Mouse (Mus musculus) heart, embryonic 15.5 days (tissue): ENCODE data around the gene Tas2r106. TPM values are rescaled to one million over a fixed set of nuclear protein-coding genes. Genes with fewer than 3 reads are reported as not detected.

Experiments used
- ATAC-seq: fragments of 200-750 bp; cut with Nextera tagmentation; replicated peaks from 2 replicates; pipeline ENCODE4 v1.8.0; 2017; ENCODE audit warnings: low read depth, moderate TSS enrichment; ENCODE audit not compliant: insufficient number of reproducible peaks, insufficient read depth, low FRiP score
- H3K27ac ChIP-seq: fragments of 300-500 bp; sonication (generic); 2 replicates; pipeline ENCODE4 v1.5.1; 2015; ENCODE audit warnings: mild to moderate bottlenecking, inconsistent platforms
- H3K27me3 ChIP-seq: fragments of 300-500 bp; sonication (generic); 2 replicates; pipeline ENCODE4 v1.6.1; 2015; ENCODE audit warnings: inconsistent platforms
- H3K36me3 ChIP-seq: fragments of 300-500 bp; sonication (generic); 2 replicates; pipeline ENCODE4 v1.6.1; 2015; ENCODE audit warnings: mild to moderate bottlenecking, inconsistent platforms
- H3K4me1 ChIP-seq: fragments of 300-500 bp; sonication (generic); replicated peaks from 2 replicates; pipeline ENCODE4 v1.6.1; 2015; ENCODE audit warnings: inconsistent platforms
- H3K4me2 ChIP-seq: fragments of 300-500 bp; sonication (generic); 2 replicates; pipeline ENCODE4 v1.6.1; 2015; ENCODE audit warnings: inconsistent platforms, mild to moderate bottlenecking, moderate library complexity
- H3K4me3 ChIP-seq: fragments of 300-500 bp; sonication (generic); 2 replicates; pipeline ENCODE4 v1.5.1; 2015; ENCODE audit warnings: mild to moderate bottlenecking, inconsistent platforms
- H3K9ac ChIP-seq: fragments of 300-500 bp; sonication (generic); 2 replicates; pipeline ENCODE4 v1.6.1; 2015; ENCODE audit warnings: mild to moderate bottlenecking, inconsistent platforms
- H3K9me3 ChIP-seq: fragments of 300-500 bp; sonication (generic); replicated peaks from 2 replicates; pipeline ENCODE4 v1.6.1; 2016; ENCODE audit warnings: inconsistent platforms
- WGBS: fragments of 180-500 bp; shearing (Covaris S2); methylation state at CpG from one replicate; pipeline ENCODE4 v1.1.7; 2015; ENCODE audit warnings: mixed read lengths; 5-methylcytosine and 5-hydroxymethylcytosine counted together
- polyA plus RNA-seq: library from polyadenylated mRNA; unstranded; fragments of >200 nt; fragmentation: Nextera tagmentation; extraction: Ambion mirVana; gene quantifications from 2 replicates; pipeline ENCODE4 v1.2.1, GENCODE M21; 2015

Gene Tas2r106
- not detected in 2 replicates for polyA plus RNA-seq

- Histone ChIP-seq H3K4me2 (no peak within 1 kb of the TSS), H3K27me3 (no peaks in the 10 kb centered on the region), H3K9me3 (peaks cover 5% of the 10 kb centered on the region; the same call in 1 of the 2 replicates), H3K4me3 (no peak within 1 kb of the TSS), H3K36me3 (no peaks in the 10 kb centered on the region), H3K4me1 (no peaks in the 10 kb centered on the region), H3K27ac (no peak within 1 kb of the TSS), H3K9ac (no peak within 1 kb of the TSS)
- WGBS = 57% methylated on average over 3 of the region's 3 CpGs
- ATAC-seq = no peak
Measured at GRCm38 (mm10) chr6:131678786-131679185, at the start of gene Tas2r106. Gene Tas2r106, minus strand, starts transcription at chr6:131678886.

GRCm38 (mm10) chr6:131712803-131713202 lies 34.1 kb upstream of the Tas2r106 start:
- H3K9ac ChIP-seq = no peak overlapping the region
- 37% methylated on average over 7 of the region's 7 CpGs for WGBS
- H3K4me3 ChIP-seq = no peak overlapping the region
- ATAC-seq = no peak
- no peaks in the 10 kb centered on the region for H3K27me3 ChIP-seq
- H3K36me3 ChIP-seq = no peaks in the 10 kb centered on the region
- no peaks in the 10 kb centered on the region for H3K4me1 ChIP-seq
- no peak overlapping the region for H3K27ac ChIP-seq
- H3K4me2 ChIP-seq = no peak overlapping the region
- no peaks in the 10 kb centered on the region for H3K9me3 ChIP-seq

GRCm38 (mm10) chr6:131689963-131690362 lies 11.3 kb upstream of the Tas2r106 start, which contains the start of gene Tas2r114:
Gene Tas2r114, minus strand, starts transcription at chr6:131690063.
- H3K27me3 ChIP-seq = no peaks in the 10 kb centered on the region
- ATAC-seq = no peak
- H3K4me2 ChIP-seq = no peak within 1 kb of the TSS
- no peak within 1 kb of the TSS for H3K27ac ChIP-seq
- no peak within 1 kb of the TSS for H3K9ac ChIP-seq
- no peaks in the 10 kb centered on the region for H3K4me1 ChIP-seq
- no peaks in the 10 kb centered on the region for H3K36me3 ChIP-seq
- no peaks in the 10 kb centered on the region for H3K9me3 ChIP-seq
- H3K4me3 ChIP-seq = no peak within 1 kb of the TSS

GRCm38 (mm10) chr6:131687395-131687794 lies 8.7 kb upstream of the Tas2r106 start, which contains the start of gene Tas2r105:
Gene Tas2r105, minus strand, starts transcription at chr6:131687495.
- ATAC-seq = no peak
- Histone ChIP-seq H3K4me2 (no peak within 1 kb of the TSS), H3K9ac (no peak within 1 kb of the TSS), H3K4me3 (no peak within 1 kb of the TSS), H3K27ac (no peak within 1 kb of the TSS), H3K36me3 (no peaks in the 10 kb centered on the region), H3K9me3 (no peaks in the 10 kb centered on the region), H3K27me3 (no peaks in the 10 kb centered on the region), H3K4me1 (no peaks in the 10 kb centered on the region)
- 53% methylated on average over 1 of the region's 1 CpGs for WGBS

- no peaks in the 10 kb centered on the region for H3K27me3 ChIP-seq
- no peak within 1 kb of the TSS for H3K27ac ChIP-seq
- no peaks in the 10 kb centered on the region for H3K4me1 ChIP-seq
- no peaks in the 10 kb centered on the region for H3K36me3 ChIP-seq
- no peaks in the 10 kb centered on the region for H3K9me3 ChIP-seq
- H3K4me2 ChIP-seq = no peak within 1 kb of the TSS
- 59% methylated on average over 1 of the region's 1 CpGs for WGBS
- ATAC-seq = no peak
- H3K4me3 ChIP-seq = no peak within 1 kb of the TSS
- no peak within 1 kb of the TSS for H3K9ac ChIP-seq
Measured at GRCm38 (mm10) chr6:131685644-131686043, 7.0 kb upstream of the Tas2r106 start, which contains the start of gene Tas2r104. Gene Tas2r104, minus strand, starts transcription at chr6:131685744.

- Histone ChIP-seq H3K4me2 (no peak within 1 kb of the TSS), H3K27ac (no peak within 1 kb of the TSS), H3K4me1 (no peaks in the 10 kb centered on the region), H3K9ac (no peak within 1 kb of the TSS), H3K27me3 (no peaks in the 10 kb centered on the region), H3K4me3 (no peak within 1 kb of the TSS), H3K36me3 (no peaks in the 10 kb centered on the region), H3K9me3 (no peaks in the 10 kb centered on the region; the same call in none of the 2 replicates)
- ATAC-seq = no peak
Measured at GRCm38 (mm10) chr6:131660049-131660448, 18.6 kb downstream of the Tas2r106 start, which contains the start of gene Tas2r107. Gene Tas2r107, minus strand, starts transcription at chr6:131660149.

- H3K27me3 ChIP-seq = no peaks in the 10 kb centered on the region
- WGBS = 64% methylated on average over 3 of the region's 3 CpGs
- no peak within 1 kb of the TSS for H3K4me3 ChIP-seq
- H3K27ac ChIP-seq = no peak within 1 kb of the TSS
- H3K36me3 ChIP-seq = no peaks in the 10 kb centered on the region
- no peak within 1 kb of the TSS for H3K4me2 ChIP-seq
- ATAC-seq = no peak
- H3K9me3 ChIP-seq = no peaks in the 10 kb centered on the region
- no peak within 1 kb of the TSS for H3K9ac ChIP-seq
- H3K4me1 ChIP-seq = no peaks in the 10 kb centered on the region
Measured at GRCm38 (mm10) chr6:131630812-131631211, 47.9 kb downstream of the Tas2r106 start, which contains the start of gene Tas2r130. Gene Tas2r130, minus strand, starts transcription at chr6:131630912.

Other genes starting within 250 kb of the Tas2r106 start
- not detected in 2 replicates for gene 5430401F13Rik, start 192.5 kb downstream of the Tas2r106 start, polyA plus RNA-seq
- gene Gm6619, start 192.5 kb downstream of the Tas2r106 start, polyA plus RNA-seq = not detected in 2 replicates
- gene Tas2r130, start 48.0 kb downstream of the Tas2r106 start, polyA plus RNA-seq = not detected in 2 replicates
- gene Tas2r107, start 18.7 kb downstream of the Tas2r106 start, polyA plus RNA-seq = not detected in 2 replicates
- gene Tas2r104, start 6.9 kb upstream of the Tas2r106 start, polyA plus RNA-seq = not detected in 2 replicates
- not detected in 2 replicates for gene Tas2r105, start 8.6 kb upstream of the Tas2r106 start, polyA plus RNA-seq
- not detected in 2 replicates for gene Tas2r114, start 11.2 kb upstream of the Tas2r106 start, polyA plus RNA-seq